Mouse (Mus musculus) neural tube, embryonic 14.5 days (tissue): ENCODE measurements around the gene Fstl1. TPM values are rescaled to one million over a fixed set of nuclear protein-coding genes. Genes with fewer than 3 reads are reported as not detected.

Source experiments
- ATAC-seq: fragments of 200-750 bp; cut with Nextera tagmentation; 2 replicates; pipeline ENCODE4 v1.8.0; 2017; ENCODE audit warnings: low read depth, mild to moderate bottlenecking, moderate TSS enrichment, moderate library complexity
- H3K27ac ChIP-seq: fragments of 300-500 bp; sonication (generic); 2 replicates; pipeline ENCODE4 v1.5.1; 2014; ENCODE audit warnings: low read depth, mild to moderate bottlenecking, control low read depth, low read length, moderate library complexity, mixed read lengths
- H3K27me3 ChIP-seq: fragments of 300-500 bp; sonication (generic); 2 replicates; pipeline ENCODE4 v1.6.1; 2014; ENCODE audit warnings: low read length; ENCODE audit not compliant: control insufficient read depth, insufficient read depth
- H3K36me3 ChIP-seq: fragments of 300-500 bp; sonication (generic); 2 replicates; pipeline ENCODE4 v1.6.1; 2014; ENCODE audit warnings: low read length, mixed read lengths; ENCODE audit not compliant: control insufficient read depth, insufficient read depth
- H3K4me1 ChIP-seq: fragments of 300-500 bp; sonication (generic); 2 replicates; pipeline ENCODE4 v1.6.1; 2014; ENCODE audit warnings: low read length; ENCODE audit not compliant: control insufficient read depth, insufficient read depth
- H3K4me2 ChIP-seq: fragments of 300-500 bp; sonication (generic); 2 replicates; pipeline ENCODE4 v1.6.1; 2014; ENCODE audit warnings: mild to moderate bottlenecking, low read depth, low read length, control low read depth
- H3K4me3 ChIP-seq: fragments of 300-500 bp; sonication (generic); 2 replicates; pipeline ENCODE4 v1.5.1; 2014; ENCODE audit warnings: low read depth, low read length, control low read depth, mixed read lengths
- H3K9ac ChIP-seq: fragments of 300-500 bp; sonication (generic); replicated peaks from 2 replicates; pipeline ENCODE4 v1.6.1; 2014; ENCODE audit warnings: low read depth, mild to moderate bottlenecking, control low read depth, low read length, mixed read lengths
- H3K9me3 ChIP-seq: fragments of 300-500 bp; sonication (generic); 2 replicates; pipeline ENCODE4 v1.6.1; 2016; ENCODE audit warnings: low read length; ENCODE audit not compliant: control insufficient read depth
- WGBS: fragments of 180-500 bp; shearing (Covaris S2); extraction: QIAGEN DNeasy Blood & Tissue Kit; methylation state at CpG from one replicate; pipeline ENCODE4 v1.1.7; 2014; 5-methylcytosine and 5-hydroxymethylcytosine counted together
- polyA plus RNA-seq: library from polyadenylated mRNA; unstranded; fragments of >200 nt; fragmentation: Nextera tagmentation; extraction: Ambion mirVana; gene quantifications from 2 replicates; pipeline ENCODE4 v1.2.1, GENCODE M21; 2014

The Fstl1 gene
- polyA plus RNA-seq, 1 experiment from 2014 or later = 62.8 TPM

DNA sequence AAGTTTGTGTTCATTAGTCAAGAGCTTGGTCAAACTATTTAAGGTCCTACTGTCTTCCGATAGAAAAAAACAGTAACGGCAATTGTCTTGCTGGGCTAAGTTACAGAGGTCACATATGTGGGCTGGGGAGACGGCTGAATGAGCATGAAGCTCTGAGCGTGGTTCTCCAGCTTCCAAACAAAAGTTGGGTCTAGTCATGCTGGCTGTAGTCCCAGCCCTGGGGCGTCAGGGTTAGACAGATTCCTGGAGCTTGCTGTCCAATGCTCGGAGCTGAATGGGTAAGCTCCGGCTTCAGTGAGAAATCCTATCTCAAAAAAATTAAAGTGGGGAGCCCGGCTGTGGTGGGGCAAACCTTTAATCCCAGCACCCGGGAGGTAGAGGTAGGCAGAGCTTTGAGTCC is 76.6 kb downstream of the Fstl1 start:
- no peak overlapping the region for H3K27ac ChIP-seq
- H3K4me1 ChIP-seq = no peaks in the 10 kb centered on the region
- 73% methylated on average over 9 of the region's 9 CpGs for WGBS
- H3K4me3 ChIP-seq = no peak overlapping the region
- no peaks in the 10 kb centered on the region for H3K9me3 ChIP-seq
- H3K36me3 ChIP-seq = no peaks in the 10 kb centered on the region
- no peak overlapping the region for H3K9ac ChIP-seq
- no peak overlapping the region for H3K4me2 ChIP-seq
- ATAC-seq = no peak
- no peaks in the 10 kb centered on the region for H3K27me3 ChIP-seq

- no peaks in the 10 kb centered on the region for H3K4me1 ChIP-seq
- 77% methylated on average over 14 of the region's 14 CpGs for WGBS
- no peak overlapping the region for H3K4me3 ChIP-seq
- H3K9ac ChIP-seq = no peak overlapping the region
- no peaks in the 10 kb centered on the region for H3K36me3 ChIP-seq
- ATAC-seq = no peak
- no peaks in the 10 kb centered on the region for H3K9me3 ChIP-seq
- H3K27ac ChIP-seq = no peak overlapping the region
- no peaks in the 10 kb centered on the region for H3K27me3 ChIP-seq
- no peak overlapping the region for H3K4me2 ChIP-seq
These were observed 77.4 kb downstream of the Fstl1 start for GRCm38 (mm10) chr16:37854054-37854453.

DNA sequence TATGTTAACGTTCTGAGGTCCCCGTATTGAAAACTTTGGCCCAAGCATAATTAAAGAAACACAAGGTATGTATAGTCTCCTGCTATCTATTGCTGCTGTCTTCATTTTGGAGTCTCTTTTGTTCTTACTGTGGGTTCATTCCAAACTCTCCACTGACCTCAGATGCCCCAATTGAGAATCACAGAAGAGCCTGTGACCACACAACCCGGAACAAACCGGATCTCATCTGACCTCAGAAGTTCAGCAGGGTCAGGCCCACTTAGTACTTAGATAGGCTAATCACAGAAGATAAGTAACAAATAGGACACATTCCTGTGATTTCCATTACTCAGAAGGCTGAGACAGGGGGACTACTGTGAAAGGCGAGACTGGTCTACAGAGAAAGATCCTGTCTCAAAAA is 77.9 kb downstream of the Fstl1 start:
- 83% methylated on average over 5 of the region's 5 CpGs for WGBS
- ATAC-seq = no peak
- no peak overlapping the region for H3K4me2 ChIP-seq
- H3K36me3 ChIP-seq = no peaks in the 10 kb centered on the region
- no peaks in the 10 kb centered on the region for H3K4me1 ChIP-seq
- H3K27me3 ChIP-seq = no peaks in the 10 kb centered on the region
- H3K9me3 ChIP-seq = no peaks in the 10 kb centered on the region
- H3K4me3 ChIP-seq = no peak overlapping the region
- no peak overlapping the region for H3K27ac ChIP-seq
- H3K9ac ChIP-seq = no peak overlapping the region

GRCm38 (mm10) chr16:37855583-37855982 is 78.9 kb downstream of the Fstl1 start:
- Histone ChIP-seq H3K27me3 (no peaks in the 10 kb centered on the region), H3K9me3 (no peaks in the 10 kb centered on the region), H3K4me3 (no peak overlapping the region), H3K27ac (no peak overlapping the region), H3K4me2 (no peak overlapping the region), H3K4me1 (no peaks in the 10 kb centered on the region), H3K36me3 (no peaks in the 10 kb centered on the region), H3K9ac (no peak overlapping the region)
- 80% methylated on average over 8 of the region's 8 CpGs for WGBS
- ATAC-seq = no peak

DNA sequence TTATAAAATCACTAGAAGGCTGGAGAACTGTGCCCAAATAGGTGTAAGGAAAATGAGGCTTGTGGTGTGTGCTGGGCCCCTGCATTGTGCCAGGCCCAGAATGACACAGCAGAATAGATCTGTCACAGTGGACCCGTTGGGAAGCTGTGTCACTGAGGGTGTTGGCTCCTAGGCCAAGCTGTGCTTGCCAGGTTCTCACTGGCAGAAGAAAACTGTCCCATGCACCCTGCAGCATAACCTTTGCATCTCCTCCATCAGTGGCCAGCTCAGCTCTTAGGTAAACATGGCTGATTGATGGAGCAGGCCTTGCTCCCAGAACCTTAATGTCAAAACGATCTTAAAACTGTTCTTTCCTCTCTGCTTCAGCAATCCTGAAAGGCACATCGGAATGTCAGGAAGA is 79.7 kb downstream of the Fstl1 start:
- no peaks in the 10 kb centered on the region for H3K27me3 ChIP-seq
- H3K4me1 ChIP-seq = no peaks in the 10 kb centered on the region
- no peak for ATAC-seq
- no peak overlapping the region for H3K9ac ChIP-seq
- H3K27ac ChIP-seq = no peak overlapping the region
- no peaks in the 10 kb centered on the region for H3K9me3 ChIP-seq
- H3K4me2 ChIP-seq = no peak overlapping the region
- no peaks in the 10 kb centered on the region for H3K36me3 ChIP-seq
- 76% methylated on average over 3 of the region's 3 CpGs for WGBS
- no peak overlapping the region for H3K4me3 ChIP-seq

DNA sequence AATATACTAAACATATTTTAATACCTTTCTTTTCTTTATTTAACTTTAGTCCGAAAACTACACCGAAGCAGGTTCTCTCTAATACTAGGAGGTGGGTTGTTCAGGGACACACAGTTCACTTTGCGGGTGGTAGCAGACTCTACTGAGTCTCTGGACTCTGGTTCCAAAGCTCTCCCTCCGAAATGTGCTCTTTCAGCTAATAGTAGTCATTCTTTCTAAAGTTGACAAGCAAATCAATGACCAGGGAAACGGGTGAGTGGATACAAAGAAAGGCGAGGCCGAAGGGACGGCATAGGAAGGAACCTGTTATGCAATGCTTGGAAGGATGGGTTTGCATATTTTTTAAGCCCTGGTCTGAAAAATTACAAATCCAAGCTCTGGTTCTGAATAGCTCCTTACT is 80.8 kb downstream of the Fstl1 start:
- no peaks in the 10 kb centered on the region for H3K4me1 ChIP-seq
- ATAC-seq = no peak
- WGBS = 57% methylated on average over 8 of the region's 8 CpGs
- H3K27me3 ChIP-seq = no peaks in the 10 kb centered on the region
- no peaks in the 10 kb centered on the region for H3K9me3 ChIP-seq
- H3K27ac ChIP-seq = no peak overlapping the region
- no peak overlapping the region for H3K9ac ChIP-seq
- H3K4me3 ChIP-seq = no peak overlapping the region
- no peaks in the 10 kb centered on the region for H3K36me3 ChIP-seq
- H3K4me2 ChIP-seq = no peak overlapping the region

- Histone ChIP-seq H3K4me2 (no peak overlapping the region), H3K4me3 (no peak overlapping the region), H3K36me3 (no peaks in the 10 kb centered on the region), H3K9me3 (no peaks in the 10 kb centered on the region), H3K27ac (no peak overlapping the region), H3K4me1 (no peaks in the 10 kb centered on the region), H3K27me3 (no peaks in the 10 kb centered on the region), H3K9ac (no peak overlapping the region)
- 85% methylated on average over 7 of the region's 7 CpGs for WGBS
- ATAC-seq = no peak
These were observed 83.5 kb downstream of the Fstl1 start for GRCm38 (mm10) chr16:37860213-37860612.

GRCm38 (mm10) chr16:37861029-37861428 is 84.4 kb downstream of the Fstl1 start, which contains the start of gene Gm36028:
Gm36028 (minus strand) TSS chr16:37861146.
- H3K27me3 ChIP-seq = no peaks in the 10 kb centered on the region
- no peaks in the 10 kb centered on the region for H3K9me3 ChIP-seq
- H3K9ac ChIP-seq = no peak within 1 kb of the TSS
- H3K36me3 ChIP-seq = no peaks in the 10 kb centered on the region
- no peak within 1 kb of the TSS for H3K4me3 ChIP-seq
- no peak within 1 kb of the TSS for H3K4me2 ChIP-seq
- H3K4me1 ChIP-seq = no peaks in the 10 kb centered on the region
- no peak within 1 kb of the TSS for H3K27ac ChIP-seq
- ATAC-seq = no peak
- WGBS = 88% methylated on average over 7 of the region's 7 CpGs

GRCm38 (mm10) chr16:37863876-37864275 is 87.2 kb downstream of the Fstl1 start:
- WGBS = 80% methylated on average over 3 of the region's 3 CpGs

GRCm38 (mm10) chr16:37865841-37866240 is 89.2 kb downstream of the Fstl1 start:
- H3K9me3 ChIP-seq = no peaks in the 10 kb centered on the region
- no peak overlapping the region for H3K9ac ChIP-seq
- H3K27me3 ChIP-seq = no peaks in the 10 kb centered on the region
- no peak for ATAC-seq
- H3K4me1 ChIP-seq = peaks cover 10% of the 10 kb centered on the region
- no peak overlapping the region for H3K4me3 ChIP-seq
- H3K36me3 ChIP-seq = no peaks in the 10 kb centered on the region
- no peak overlapping the region for H3K27ac ChIP-seq
- H3K4me2 ChIP-seq = no peak overlapping the region
- WGBS = 81% methylated on average over 9 of the region's 9 CpGs

More at GRCm38 (mm10) chr16:37863876-37864275, 87.2 kb downstream of the Fstl1 start:
- Histone ChIP-seq H3K27me3 (no peaks in the 10 kb centered on the region), H3K4me2 (no peak overlapping the region), H3K27ac (no peak overlapping the region), H3K9me3 (no peaks in the 10 kb centered on the region), H3K4me3 (no peak overlapping the region), H3K36me3 (no peaks in the 10 kb centered on the region), H3K9ac (no peak overlapping the region), H3K4me1 (no peaks in the 10 kb centered on the region)
- ATAC-seq = no peak
